Mouse (Mus musculus) urinary bladder, postnatal 4 days (tissue): ENCODE measurements around the gene Wdr24.

Source experiments
- DNase-seq, 2 experiments: peaks; one replicate each; pipeline ENCODE4 v3.0.0; 2021 to 2022; ENCODE audit warnings: low spot score in 2 of 2

Wdr24 gene

DNA sequence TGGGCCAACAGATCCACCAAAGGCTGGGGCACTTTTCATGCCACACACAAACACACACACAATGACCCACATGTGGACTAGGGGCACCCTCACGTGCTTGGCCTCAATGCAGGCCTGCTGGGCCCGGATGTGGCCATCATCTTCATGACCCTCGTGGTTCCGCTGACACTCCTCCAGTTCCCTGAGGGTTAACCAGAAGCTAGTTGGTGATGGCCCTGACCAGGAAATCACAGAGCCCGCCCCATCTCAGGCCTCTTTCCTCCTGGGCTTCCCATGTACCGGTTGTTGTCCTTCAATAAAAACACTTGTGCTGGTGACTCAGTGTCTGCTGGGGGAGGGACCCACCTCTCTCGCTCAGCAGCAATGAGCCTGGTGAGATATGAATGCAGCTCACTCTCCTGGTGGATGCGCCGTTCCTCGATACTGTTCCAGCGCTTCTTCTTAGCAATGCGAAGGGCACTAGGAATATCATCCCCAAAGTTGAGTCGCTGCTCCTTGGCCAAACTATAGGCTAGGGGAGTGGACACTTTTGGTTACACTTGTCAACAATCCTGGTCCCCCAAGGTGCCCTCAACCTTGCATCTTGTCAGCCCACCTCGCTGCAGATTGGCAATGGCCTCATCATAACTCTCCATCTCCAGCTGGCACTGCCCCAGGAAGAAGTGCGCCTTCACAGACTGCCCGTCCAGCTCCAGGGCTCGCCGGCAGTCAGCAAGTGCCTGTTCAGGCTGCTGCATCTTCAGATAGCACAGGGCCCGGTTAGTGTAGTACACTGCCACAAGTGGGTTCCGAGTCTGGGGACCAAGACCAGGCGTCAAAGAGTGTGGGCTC is 8.2 kb downstream of the Wdr24 start:
- DNase-seq, result no peak

DNA sequence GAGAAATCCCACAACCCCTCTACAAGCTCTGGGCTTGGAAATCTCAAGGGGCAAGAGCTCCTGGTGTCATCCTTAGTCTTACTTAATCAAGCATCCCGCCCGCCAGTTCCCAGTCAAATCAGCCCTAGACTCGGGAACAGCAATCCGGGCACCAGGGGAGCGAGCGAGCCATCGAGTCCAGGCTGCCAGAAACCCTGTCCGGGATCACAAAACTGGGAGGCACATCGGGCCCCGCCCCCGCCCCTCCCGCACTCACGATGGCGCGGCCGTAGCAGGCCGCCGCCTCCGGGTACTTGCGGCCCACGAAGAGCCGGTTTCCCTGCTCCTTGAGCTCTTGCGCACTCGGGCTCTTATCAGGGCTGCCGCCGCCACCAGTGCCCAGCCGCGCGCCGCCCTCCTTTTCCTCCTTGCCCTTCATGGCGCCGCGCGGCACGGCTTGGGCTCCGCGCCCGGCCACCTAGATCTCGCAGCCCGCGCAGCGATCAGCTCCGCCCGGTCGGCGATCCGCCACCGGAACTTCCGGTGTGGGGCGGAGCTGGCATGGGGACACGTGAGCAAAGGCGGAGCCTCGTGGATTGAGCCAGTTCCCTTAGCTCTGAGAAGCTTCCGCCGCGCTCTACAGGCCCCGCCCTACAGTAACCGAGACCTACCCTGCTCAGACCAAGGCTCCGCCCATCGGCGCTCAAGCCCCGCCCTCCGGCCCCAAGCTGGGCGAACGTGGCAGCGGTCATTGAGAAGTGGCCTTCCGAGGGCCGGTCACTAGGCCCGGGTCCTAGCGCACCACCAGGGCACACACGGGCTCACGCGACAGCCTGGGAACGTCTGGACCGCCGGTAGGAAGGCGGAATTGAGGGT is 9.2 kb downstream of the Wdr24 start:
- peak; percentile 99 for DNase-seq

DNA sequence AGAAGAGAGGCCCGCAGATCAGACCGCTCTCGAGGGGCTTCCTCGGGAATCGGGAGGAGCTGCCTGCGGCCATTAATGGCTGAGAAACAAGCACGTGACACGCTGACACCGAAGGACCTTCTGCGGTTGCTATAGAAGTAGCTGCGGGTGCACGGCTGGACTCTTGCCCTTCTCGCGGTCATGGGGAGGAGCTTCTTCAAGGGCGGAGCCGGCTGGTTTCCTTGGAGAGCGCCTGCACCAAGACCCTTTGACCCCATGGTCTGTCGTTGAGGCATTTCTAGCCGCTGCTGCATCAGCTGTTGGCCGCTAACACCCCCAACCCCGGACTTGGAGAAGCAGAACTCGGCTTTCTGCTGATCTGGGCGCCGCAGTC is 9.8 kb downstream of the Wdr24 start, which contains the start of gene Stub1:
Stub1 (minus strand) TSS at position 114 of the 373 bp plus-strand sequence.
- DNase-seq, result peak; percentile 90 to 94

DNA sequence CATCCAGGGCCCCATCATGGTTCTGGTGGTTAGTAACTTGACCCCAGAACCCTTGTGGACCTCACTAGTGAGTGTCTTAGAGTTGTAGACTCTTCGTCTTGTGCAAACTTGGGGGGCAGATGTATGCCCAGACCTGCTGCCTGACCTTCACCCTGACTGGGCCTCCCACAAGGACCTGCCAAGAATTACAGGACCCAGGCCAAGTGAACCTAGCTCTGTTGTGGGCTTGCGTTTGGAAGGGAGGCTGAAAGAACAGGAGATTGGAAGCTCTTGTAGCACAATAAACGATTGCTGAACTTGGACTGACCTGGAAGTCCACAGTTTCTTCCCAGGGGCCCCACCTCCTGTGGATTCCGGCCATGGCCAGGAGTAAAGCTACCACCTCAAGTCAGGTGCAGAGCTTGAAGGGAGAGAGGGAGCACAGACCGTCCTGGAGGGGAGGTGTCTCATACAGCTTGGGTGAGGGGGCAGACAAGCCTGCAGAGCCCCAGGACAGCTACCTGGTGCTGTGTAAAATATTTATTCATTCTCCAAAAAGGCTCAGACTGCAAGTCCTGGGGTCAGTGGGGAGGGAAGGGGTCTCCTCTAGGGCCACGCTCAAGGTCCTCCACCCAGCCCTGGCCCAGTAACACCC is 10.7 kb downstream of the Wdr24 start:
- no peak for DNase-seq

DNA sequence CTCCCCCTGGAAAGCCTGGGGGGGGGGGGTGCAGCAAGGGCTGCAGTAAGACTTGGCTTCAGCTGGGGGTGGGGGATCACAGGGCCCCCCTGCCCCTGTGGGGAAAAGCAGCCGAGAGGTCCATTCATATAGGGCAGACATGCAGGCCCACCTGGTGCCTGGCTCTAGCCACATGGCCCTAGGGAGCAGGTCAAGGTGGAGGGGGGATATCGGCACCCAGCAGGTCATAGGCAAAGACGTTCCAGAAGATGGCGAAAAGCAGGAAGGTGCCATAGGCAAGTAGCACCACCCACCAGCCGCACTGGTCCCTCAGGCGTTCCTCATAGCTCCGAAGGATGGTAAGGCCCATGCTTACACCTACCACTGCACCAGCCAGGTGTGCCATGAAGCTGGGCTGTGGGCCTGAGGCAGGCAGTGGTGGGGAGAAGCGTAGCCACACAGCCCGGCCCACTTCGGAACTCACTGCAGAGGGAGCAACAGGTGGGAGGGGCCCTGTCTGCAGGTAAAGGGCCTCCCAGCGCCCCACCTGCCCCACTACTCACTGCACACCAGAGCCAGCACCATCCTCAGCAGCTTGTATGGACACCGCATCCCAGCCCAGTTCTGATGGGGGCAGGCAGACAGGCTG is 11.3 kb downstream of the Wdr24 start:
- DNase-seq, result no peak

DNA sequence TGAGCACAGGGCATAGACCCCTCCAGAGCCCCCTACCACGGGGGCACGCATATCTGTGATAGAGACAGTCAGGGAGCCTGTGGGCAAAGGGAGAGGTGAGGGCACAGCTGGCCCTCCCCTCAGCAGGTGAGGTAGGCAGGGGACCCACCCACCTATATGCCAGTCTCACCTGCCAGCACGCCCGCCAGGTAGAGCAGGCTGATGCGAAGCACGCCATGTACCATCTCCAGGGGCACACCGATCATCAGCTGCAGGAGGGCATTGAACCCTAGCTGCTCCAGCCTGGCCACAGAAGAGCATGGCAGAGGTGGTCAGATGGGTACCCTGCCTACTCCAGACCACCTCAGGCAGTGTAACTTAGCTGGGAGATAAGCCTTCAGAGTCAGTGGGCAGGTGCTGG is 11.9 kb downstream of the Wdr24 start:
- no peak for DNase-seq

DNA sequence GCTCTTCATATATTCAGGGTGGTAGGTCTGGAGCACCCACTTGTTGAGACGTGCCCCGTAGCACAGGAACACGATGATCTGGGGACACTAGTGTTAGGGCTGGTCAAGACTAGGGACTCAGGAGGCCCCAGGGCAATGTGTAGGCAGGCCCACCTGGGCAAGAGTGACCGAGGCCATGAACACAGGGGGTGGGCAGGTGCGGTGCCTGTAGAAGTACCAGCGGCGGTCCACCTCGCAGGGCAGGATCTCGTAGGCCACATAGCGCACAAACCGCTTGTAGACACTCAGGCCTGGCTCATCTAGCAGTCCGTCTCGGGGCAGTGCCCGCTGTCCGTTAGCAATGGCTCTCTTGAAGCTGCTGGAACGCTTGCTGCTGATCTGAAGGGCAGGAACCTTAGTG is 12.4 kb downstream of the Wdr24 start:
- no peak for DNase-seq

DNA sequence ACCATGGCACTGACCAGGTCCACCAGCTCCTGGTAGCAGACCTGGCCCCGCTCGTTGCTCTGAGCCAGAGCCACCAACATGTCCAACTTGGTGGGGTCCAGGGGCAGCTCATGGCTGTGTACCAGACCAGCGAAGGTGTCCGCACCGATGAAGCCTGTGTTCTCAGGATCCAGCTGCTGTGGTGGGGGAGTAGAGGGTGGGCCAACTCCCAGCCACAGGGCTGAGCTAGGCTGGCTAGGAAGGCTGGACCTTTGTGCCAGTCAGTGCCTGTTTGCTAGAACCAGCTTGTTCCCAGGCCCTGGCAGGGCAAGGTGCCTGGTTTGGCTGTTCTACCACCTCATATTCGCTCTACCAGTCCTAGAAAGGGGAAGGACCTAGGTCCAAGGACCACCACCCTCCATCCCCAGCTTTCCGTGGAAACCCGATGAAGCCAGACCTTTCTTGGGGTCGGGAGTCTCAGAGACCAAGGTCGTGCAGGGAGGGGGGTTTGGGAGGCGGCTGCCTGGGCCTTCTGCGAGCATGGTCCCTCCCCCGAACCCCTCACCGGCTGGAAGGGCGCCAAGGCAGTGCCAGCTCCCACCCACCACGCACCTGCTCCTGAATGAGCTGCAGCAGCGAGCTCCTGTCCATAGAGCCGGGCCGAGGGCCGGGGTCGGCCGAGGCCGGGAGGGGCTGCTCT is 13.1 kb downstream of the Wdr24 start:
- no peak for DNase-seq

DNA sequence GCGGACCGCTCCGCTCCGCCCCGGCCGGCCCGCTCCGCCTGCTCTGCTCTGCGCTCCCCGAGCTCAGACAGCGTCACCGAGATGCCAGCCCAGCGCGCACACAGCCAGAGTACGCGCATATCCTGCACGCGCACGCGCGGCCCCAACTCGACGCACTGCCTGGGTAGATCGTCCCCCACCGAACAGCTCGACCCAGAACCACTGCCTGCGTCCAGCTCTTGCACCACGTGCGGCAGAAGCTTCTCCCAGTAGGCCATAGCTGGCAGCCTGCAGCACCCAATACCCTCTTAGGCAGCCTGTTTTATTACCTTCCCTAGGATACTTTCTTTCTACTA is 13.6 kb downstream of the Wdr24 start, which contains the start of gene Rhbdl1:
Rhbdl1 (minus strand) TSS at position 220 of the 335 bp plus-strand sequence.
- DNase-seq, result peak in 1 of 2 experiments; percentile 65

DNA sequence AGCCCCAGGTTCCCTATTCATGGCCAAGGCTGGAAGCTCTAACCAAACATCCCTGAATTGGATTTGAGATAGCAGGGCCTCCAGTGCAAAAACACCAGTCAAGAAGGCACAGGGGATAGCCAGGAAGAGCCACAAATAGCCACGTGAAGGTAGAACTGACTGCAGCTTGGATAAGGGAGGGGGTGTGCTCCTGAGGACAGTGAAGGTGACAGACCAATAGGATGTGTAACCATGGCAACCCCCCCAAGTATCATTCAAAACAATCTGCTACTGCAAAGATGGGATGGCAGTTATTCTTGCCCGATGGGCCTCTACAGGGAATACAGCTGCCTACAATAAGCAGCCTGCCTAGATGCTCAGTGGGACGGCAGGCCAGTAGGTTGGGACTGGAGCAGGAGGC is 14.1 kb downstream of the Wdr24 start:
- no peak for DNase-seq

DNA sequence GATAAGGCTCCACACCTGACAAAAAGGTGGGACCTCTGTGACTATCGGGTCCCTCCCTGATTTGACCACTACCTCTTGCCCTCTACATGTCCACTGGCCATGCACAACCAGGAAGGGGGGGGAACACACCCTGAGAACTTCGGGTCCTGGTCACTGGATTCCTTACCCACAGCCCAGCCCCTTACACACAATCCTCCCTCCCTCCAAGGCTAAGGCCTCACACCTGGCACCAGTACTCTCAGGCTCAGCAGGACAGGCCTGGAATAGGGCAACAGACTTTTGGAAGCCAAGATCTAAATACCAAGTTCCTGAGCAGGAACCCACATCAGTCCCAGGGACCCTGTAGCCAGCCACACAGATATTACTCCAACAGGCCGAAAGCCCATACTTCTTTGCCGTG is 15.5 kb downstream of the Wdr24 start:
- no peak for DNase-seq

DNA sequence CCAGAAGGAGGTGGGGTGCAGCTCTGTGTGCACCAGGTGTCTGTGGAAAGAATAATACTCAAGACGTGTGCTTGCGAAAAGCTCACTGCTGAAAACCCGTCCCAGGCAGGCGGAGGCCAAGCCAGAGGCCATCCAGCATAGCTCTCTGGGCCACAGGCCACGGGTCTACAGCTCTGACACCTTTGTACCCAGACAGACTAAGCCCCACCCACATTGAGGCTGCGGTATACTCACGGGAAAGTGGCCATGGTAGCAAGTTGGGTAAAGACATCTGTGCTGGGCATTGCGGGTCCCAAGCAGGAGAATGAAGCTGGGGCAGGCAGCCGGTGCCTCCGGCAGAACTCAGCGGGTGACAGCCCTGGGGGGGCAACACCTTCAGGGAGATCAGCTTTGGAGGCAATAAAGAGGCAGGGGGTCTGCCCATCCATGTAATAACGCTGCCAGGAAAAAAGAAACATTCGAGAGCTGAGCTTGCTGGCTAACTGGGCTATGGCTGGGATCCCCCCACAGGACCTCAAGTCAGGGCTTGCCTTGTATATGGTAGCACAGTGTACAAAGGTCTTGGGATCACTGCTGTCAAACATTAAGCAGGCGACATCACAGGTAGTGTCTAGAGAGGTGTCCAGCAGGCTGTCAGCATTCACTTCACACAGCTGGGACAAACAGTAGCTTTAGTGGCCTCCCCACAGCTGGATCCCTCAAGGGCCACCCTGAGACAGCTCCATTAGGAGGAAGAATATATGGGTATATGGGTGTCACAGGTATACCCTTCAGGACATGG is 16.2 kb downstream of the Wdr24 start:
- DNase-seq, result no peak

DNA sequence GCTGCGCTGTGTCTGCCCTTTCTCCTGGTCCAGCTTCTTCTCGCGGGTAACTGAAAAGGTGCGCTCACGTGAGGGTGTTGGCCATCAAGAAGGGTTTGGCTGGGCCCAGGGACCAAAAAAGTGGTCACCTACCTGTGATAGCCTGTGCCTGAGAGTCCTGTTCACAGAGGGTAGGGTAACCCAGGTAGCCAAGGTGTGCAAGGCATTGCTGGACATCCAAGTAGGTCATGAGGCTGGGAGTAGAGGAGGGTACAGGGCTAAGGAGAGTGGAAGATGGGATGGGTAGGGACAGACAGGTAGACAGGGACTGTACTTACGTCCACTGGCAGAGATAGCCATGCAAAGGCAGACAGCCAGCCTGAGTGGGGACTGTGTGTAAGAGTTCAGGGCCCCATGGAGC is 17.1 kb downstream of the Wdr24 start:
- no peak for DNase-seq

DNA sequence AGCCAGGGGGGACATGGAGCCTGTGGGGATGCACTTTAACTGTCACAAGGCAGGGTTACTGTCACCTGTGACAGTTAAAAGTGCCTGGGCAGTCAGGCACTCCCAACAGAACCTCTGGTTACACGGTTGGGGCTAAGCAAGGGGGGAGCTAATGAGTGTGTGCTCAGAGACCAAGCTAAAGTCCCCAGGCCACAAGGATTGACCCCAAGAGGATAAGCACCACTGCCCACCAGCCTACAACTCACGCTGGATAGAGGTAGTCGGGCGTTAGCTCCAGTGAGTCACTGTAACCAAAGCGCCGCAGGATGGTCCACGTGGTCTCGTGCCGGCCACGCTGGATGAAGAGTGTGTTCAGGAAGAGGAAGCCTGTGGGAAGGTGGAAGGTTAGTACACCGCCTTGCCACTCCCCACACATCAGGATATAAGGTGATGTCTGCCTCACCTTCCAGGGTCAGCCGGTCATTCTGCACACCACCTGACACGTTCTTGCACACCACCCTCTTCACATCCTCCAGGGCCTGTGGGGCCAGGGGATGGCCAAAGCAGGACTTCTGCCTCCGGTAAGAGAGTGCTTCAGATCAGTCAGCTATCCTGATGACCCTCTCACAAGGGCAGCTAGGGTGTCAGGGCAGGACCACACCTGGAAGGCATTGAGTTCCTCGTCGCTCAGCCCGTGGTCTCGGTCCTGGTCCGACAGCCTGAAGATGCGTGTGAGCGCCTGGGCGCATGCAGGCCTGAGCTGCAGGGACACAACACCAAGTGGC is 17.9 kb downstream of the Wdr24 start, which contains the start of gene Gm20683:
Gm20683 (minus strand) TSS at position 647 of the 764 bp plus-strand sequence.
- no peak for DNase-seq

DNA sequence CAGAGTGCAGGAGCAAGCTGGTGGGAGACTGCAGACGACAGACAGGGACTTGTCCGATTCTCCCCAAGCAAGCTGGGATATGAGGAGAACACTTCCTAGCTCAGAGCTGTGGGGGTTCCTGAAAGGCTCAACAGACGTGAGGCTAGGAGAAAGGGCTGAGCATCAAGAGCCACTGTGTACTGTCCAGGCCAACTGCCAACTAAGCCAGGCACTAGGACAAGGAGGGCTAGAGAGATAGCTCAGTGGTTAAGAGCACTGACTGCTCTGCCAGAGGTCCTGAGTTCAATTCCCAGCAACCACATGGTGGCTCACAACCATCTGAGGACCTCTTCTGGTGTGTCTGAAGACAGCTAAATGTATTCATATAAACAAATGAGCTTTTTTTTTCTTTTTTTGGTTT is 19.1 kb downstream of the Wdr24 start:
- DNase-seq, result no peak

DNA sequence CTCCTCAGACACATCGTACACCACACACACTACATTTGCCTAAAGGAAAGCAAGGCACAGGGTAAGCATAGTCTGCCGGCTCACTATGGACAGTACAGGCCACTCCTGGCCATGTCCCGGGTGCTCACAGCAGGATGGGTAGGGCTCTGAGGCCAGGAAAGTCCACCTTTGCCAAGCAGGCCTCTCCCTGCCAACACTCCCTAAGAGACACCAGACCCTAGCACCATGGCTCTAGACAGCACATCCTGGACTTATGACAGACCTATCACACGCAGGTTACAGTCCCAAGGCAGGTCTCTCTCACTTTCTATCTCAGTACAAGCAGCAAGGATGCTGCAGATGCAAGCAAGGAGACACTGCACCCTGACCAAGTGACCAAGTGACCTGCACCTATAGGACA is 19.7 kb downstream of the Wdr24 start:
- DNase-seq, result no peak

DNA sequence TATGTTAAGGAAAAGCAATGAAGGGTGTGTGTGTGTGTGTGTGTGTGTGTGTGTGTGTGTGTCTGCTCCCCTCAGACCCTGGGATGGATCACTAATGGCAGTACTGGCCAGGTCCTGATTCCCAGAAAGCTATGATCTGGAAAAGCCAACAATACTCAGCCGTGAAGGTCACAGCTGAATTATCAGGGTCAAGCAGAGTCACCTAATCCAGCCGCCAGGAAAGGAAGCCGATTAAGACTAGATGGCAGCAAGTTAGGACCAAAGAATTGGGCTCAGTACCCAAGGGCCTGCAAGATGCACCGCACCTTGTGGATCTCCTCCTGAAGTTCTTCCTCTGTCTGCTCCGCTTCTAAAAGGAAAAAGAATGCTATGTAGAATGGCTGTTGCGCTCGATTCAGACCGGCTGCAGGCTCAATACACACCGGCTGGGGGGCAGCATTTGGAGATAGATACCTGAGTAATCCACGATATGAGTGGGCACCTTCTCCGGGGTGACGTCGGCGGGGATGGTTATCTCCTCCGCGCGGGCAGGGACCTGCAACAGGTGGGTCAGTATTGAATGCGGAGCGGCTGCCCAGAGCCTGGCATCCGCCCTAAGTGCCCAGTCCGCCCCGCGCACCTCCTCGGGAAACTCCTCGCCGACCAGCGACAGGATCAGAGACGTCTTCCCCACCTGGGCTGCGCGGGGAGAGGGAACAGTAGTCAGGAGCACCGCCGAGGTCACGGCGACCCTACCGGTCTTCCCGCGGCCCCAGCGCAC is 20.4 kb downstream of the Wdr24 start:
- DNase-seq, result no peak

DNA sequence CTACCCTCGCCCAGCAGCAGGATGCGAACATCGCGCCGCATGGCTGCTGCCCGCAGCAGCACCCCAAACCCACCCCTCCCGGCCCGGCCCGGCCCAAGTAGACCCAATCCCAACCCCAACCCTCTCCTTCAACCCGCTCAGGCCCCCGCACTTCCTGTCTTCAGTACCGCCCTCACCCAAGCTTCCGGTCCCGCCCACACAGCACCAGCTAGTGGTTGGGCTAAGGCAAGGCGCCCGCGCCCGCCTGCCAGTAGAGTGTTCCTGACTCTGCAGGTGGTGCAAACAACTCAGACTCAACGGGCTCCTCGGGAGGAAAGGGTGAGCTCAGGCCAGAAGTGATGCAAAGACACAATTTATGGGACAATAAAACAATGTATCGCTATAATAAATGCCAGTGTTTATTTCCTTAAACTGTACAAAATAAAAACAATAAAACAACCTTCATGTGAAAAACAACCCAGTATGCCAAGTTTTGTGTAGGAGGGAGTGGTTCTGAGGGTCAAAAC is 21.0 kb downstream of the Wdr24 start, which contains the start of gene Rhot2:
Rhot2 (minus strand) TSS at position 456 of the 506 bp plus-strand sequence.
- peak; percentile 92 to 96 for DNase-seq

DNA sequence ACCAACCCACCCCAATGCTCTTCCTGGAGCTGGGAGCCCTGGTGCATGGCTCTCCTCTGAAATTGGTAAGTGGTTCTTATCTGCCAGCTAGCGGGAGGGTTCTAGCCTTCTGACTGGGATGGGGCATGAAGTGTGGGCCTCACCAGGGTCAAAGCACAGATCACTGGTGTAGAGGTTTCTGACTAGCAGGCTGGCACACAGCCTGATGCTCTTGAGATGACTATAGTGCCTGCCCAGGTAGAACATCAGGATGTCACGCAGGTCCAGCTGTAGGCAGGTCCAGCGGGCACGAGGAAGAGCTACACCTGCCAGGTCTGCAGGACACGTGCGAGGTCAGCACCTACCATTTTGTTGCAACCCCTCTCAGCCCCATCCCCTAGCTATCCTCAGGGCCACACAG is 36.8 kb downstream of the Wdr24 start:
- no peak for DNase-seq
